Mouse (Mus musculus): ENCODE data around the gene Gm13694. TPM values are rescaled to one million over a fixed set of nuclear protein-coding genes. Genes with fewer than 3 reads are reported as not detected.

The Gm13694 gene
- polyA plus RNA-seq, 1 experiment from 2014 or later, result not detected

GRCm38 (mm10) chr2:84019519-84020305, 41.0 kb downstream of the Gm13694 start:
- DNase-seq (ENCODE audit: low spot score), result no peak
- Histone ChIP-seq H3K4me1 (replicated peaks; ENCODE audit: control insufficient read depth, insufficient read depth, low read length) (no peaks in the 10 kb centered on the region), H3K4me3 (ENCODE audit: low read depth, low read length) (no peak overlapping the region), H3K9me3 (ENCODE audit: control insufficient read depth, low read length) (no peaks in the 10 kb centered on the region), H3K27me3 (ENCODE audit: control insufficient read depth, insufficient read depth, low read length) (no peaks in the 10 kb centered on the region), H3K4me2 (replicated peaks; ENCODE audit: low read depth, low read length) (no peak overlapping the region), H3K9ac (ENCODE audit: low read depth, low read length) (no peak overlapping the region), H3K36me3 (ENCODE audit: control insufficient read depth, insufficient read depth, low read length) (no peaks in the 10 kb centered on the region), H3K27ac (ENCODE audit: low read depth, low read length) (no peak overlapping the region)
- 79% methylated on average over 8 of the region's 8 CpGs for WGBS
- ATAC-seq (ENCODE audit: low FRiP score), result no peak

- ATAC-seq (ENCODE audit: low FRiP score), result no peak
- H3K4me2 ChIP-seq (replicated peaks; ENCODE audit: low read depth, low read length), result no peak overlapping the region
- H3K4me3 ChIP-seq (ENCODE audit: low read depth, low read length), result no peak overlapping the region
- H3K9ac ChIP-seq (ENCODE audit: low read depth, low read length), result no peak overlapping the region
- no peaks in the 10 kb centered on the region for H3K36me3 ChIP-seq (ENCODE audit: control insufficient read depth, insufficient read depth, low read length)
- no peak overlapping the region for H3K27ac ChIP-seq (ENCODE audit: low read depth, low read length)
- no peaks in the 10 kb centered on the region for H3K27me3 ChIP-seq (ENCODE audit: control insufficient read depth, insufficient read depth, low read length)
- H3K4me1 ChIP-seq (replicated peaks; ENCODE audit: control insufficient read depth, insufficient read depth, low read length), result no peaks in the 10 kb centered on the region
- DNase-seq (ENCODE audit: low spot score), result no peak
- WGBS, result 83% methylated on average over 2 of the region's 2 CpGs
- no peaks in the 10 kb centered on the region for H3K9me3 ChIP-seq (ENCODE audit: control insufficient read depth, low read length)
These were observed 43.2 kb downstream of the Gm13694 start for GRCm38 (mm10) chr2:84021930-84022329.

GRCm38 (mm10) chr2:84022905-84023304, 44.2 kb downstream of the Gm13694 start:
- no peak overlapping the region for H3K4me2 ChIP-seq (replicated peaks; ENCODE audit: low read depth, low read length)
- WGBS, result 89% methylated on average over 2 of the region's 2 CpGs
- H3K4me1 ChIP-seq (replicated peaks; ENCODE audit: control insufficient read depth, insufficient read depth, low read length), result no peaks in the 10 kb centered on the region
- no peaks in the 10 kb centered on the region for H3K27me3 ChIP-seq (ENCODE audit: control insufficient read depth, insufficient read depth, low read length)
- DNase-seq (ENCODE audit: low spot score), result no peak
- H3K4me3 ChIP-seq (ENCODE audit: low read depth, low read length), result no peak overlapping the region
- no peaks in the 10 kb centered on the region for H3K36me3 ChIP-seq (ENCODE audit: control insufficient read depth, insufficient read depth, low read length)
- no peak overlapping the region for H3K9ac ChIP-seq (ENCODE audit: low read depth, low read length)
- no peak for ATAC-seq (ENCODE audit: low FRiP score)
- H3K27ac ChIP-seq (ENCODE audit: low read depth, low read length), result no peak overlapping the region
- H3K9me3 ChIP-seq (ENCODE audit: control insufficient read depth, low read length), result no peaks in the 10 kb centered on the region

- Histone ChIP-seq H3K9ac (ENCODE audit: low read depth, low read length) (no peak overlapping the region), H3K4me1 (replicated peaks; ENCODE audit: control insufficient read depth, insufficient read depth, low read length) (no peaks in the 10 kb centered on the region), H3K4me2 (replicated peaks; ENCODE audit: low read depth, low read length) (no peak overlapping the region), H3K36me3 (ENCODE audit: control insufficient read depth, insufficient read depth, low read length) (no peaks in the 10 kb centered on the region), H3K27me3 (ENCODE audit: control insufficient read depth, insufficient read depth, low read length) (no peaks in the 10 kb centered on the region), H3K4me3 (ENCODE audit: low read depth, low read length) (no peak overlapping the region), H3K9me3 (ENCODE audit: control insufficient read depth, low read length) (no peaks in the 10 kb centered on the region), H3K27ac (ENCODE audit: low read depth, low read length) (no peak overlapping the region)
- DNase-seq (ENCODE audit: low spot score), result no peak
- WGBS, result 84% methylated on average over 2 of the region's 2 CpGs
- no peak for ATAC-seq (ENCODE audit: low FRiP score)
These were observed 44.6 kb downstream of the Gm13694 start for GRCm38 (mm10) chr2:84023319-84023718.

GRCm38 (mm10) chr2:84025217-84025616, 46.5 kb downstream of the Gm13694 start:
- DNase-seq (ENCODE audit: low spot score) (no peak), ATAC-seq (ENCODE audit: low FRiP score) (no peak)

More at GRCm38 (mm10) chr2:84025217-84025616, 46.5 kb downstream of the Gm13694 start:
- no peak overlapping the region for H3K4me3 ChIP-seq (ENCODE audit: low read depth, low read length)
- H3K4me1 ChIP-seq (replicated peaks; ENCODE audit: control insufficient read depth, insufficient read depth, low read length), result no peaks in the 10 kb centered on the region
- no peaks in the 10 kb centered on the region for H3K36me3 ChIP-seq (ENCODE audit: control insufficient read depth, insufficient read depth, low read length)
- WGBS, result 88% methylated on average over 4 of the region's 4 CpGs
- no peak overlapping the region for H3K4me2 ChIP-seq (replicated peaks; ENCODE audit: low read depth, low read length)
- H3K27ac ChIP-seq (ENCODE audit: low read depth, low read length), result no peak overlapping the region
- no peaks in the 10 kb centered on the region for H3K27me3 ChIP-seq (ENCODE audit: control insufficient read depth, insufficient read depth, low read length)
- H3K9ac ChIP-seq (ENCODE audit: low read depth, low read length), result no peak overlapping the region
- no peaks in the 10 kb centered on the region for H3K9me3 ChIP-seq (ENCODE audit: control insufficient read depth, low read length)

Other genes starting within 250 kb of the Gm13694 start
- gene Fam171b, start 166.3 kb upstream of the Gm13694 start, polyA plus RNA-seq (2014; fragmentation: Nextera tagmentation; extraction: Ambion mirVana), result 42.7 and 48.6 TPM in 2 replicates
- gene Zswim2, start 37.7 kb upstream of the Gm13694 start, polyA plus RNA-seq (2014; fragmentation: Nextera tagmentation; extraction: Ambion mirVana), result not detected in 2 replicates
- gene Gm13698, start 23.2 kb upstream of the Gm13694 start, polyA plus RNA-seq (2014; fragmentation: Nextera tagmentation; extraction: Ambion mirVana), result not detected in 2 replicates
- not detected in 2 replicates for gene Gm13693, start 17.4 kb upstream of the Gm13694 start, polyA plus RNA-seq (2014; fragmentation: Nextera tagmentation; extraction: Ambion mirVana)
- not detected in 2 replicates for gene Gm13695, start 11.6 kb upstream of the Gm13694 start, polyA plus RNA-seq (2014; fragmentation: Nextera tagmentation; extraction: Ambion mirVana)
- not detected in 2 replicates for gene Gm13696, start 5.8 kb upstream of the Gm13694 start, polyA plus RNA-seq (2014; fragmentation: Nextera tagmentation; extraction: Ambion mirVana)
- gene Gm13697, start 5.8 kb downstream of the Gm13694 start, polyA plus RNA-seq (2014; fragmentation: Nextera tagmentation; extraction: Ambion mirVana), result not detected in 2 replicates
- not detected in 2 replicates for gene Gm13691, start 11.6 kb downstream of the Gm13694 start, polyA plus RNA-seq (2014; fragmentation: Nextera tagmentation; extraction: Ambion mirVana)

All from hindbrain, embryonic 11.5 days (tissue).